Mouse (Mus musculus): Measurements from ENCODE around the gene Myo10.

DNA sequence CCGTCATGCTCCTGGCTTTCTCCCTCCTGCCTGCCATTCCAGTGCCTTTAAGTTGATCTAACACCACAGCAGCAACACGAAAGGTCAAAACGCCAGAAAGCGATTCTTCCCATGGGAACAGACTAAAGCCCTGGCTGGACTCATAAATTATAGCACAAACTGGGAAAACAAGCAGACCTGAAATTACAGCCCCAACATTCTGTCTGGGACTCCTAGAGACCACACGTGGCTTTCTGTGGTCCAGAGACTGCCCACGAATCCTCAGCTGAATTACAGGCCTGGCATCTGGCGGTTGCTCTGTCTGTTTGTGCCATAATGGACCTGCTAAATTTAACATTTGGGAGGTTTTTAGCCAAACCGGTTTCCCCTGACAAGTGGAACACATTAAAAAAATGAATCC, 171.8 kb downstream of the Myo10 start:
- TF ChIP-seq CTCF (IDR thresholded peaks at IDR 0.05; ENCODE audit: extremely low read depth, insufficient read depth, low read length) (no peak), POLR2A (IDR thresholded peaks at IDR 0.05; ENCODE audit: extremely low read depth, insufficient read depth, low read length) (no peak)

All from cortical plate, adult 2 months (tissue).